Mouse (Mus musculus): ENCODE results near the gene Pknox2.

The Pknox2 gene

GRCm38 (mm10) chr9:36873796-36874195, 273.4 kb downstream of the Pknox2 start:
- DNase-seq, result no peak

DNA sequence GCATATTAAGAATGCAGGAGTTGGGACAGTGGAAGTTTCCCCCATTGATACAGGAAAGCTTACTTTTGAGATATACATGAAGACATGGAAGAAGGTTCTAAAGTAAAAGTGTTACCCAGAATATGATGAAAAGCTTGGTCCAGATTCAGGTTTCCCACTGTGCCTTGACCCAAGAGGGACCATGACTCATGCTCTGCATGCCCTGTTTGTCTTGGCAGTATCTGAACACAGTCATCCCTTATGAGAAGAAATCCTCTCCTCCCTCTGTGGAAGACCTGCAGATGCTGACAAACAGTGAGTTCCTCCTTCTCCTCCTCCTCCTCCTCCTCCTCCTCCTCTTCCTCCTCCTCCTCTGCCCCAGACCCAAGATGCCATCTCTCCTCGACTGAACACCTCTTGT, 276.9 kb downstream of the Pknox2 start:
- DNase-seq, result no peak

GRCm38 (mm10) chr9:36868662-36869061, 278.5 kb downstream of the Pknox2 start:
- no peak for DNase-seq

DNA sequence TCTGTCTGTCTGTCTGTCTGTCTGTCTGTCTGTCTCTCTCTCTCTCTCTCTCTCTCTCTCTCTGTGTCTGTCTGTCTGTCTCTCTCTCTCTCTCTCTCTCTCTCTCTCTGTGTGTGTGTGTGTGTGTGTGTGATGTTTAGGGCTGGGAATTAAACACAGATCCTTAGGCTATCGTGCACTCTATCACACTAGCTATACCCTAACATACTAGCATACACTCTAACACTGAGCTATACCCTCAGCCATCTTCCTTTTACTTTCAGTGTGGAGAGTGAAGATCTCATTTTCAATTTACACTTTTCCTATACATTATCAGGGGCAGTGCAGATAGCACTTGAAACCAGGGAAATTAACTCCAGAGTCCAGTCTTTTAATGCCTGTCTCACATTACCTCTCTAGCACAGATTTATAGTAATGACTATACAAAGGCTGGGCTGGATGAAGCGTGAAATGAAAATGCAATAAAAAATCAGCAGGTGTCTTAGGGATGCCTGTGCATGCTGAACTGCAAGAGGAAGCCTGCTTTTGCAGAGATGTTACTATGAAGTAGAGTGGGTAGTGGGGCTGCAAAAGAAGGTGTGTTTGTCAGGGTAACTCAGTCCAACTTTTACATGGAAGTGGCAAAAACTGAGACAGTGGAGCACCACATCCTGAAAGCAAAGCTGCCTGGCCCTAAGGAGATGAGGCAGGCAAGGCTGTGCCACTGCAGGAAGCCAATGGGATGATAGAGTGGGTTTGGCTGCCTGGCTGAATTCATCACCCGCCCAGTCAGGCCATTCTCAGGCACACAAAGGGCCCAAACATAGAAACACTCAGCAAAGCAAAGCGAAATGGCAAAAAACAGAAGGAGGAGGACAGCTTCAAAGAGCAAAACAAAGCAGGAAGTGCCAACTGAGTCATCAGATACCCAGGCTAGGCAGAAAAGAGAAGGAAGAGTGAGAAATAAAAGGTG, 282.1 kb downstream of the Pknox2 start:
- no peak for DNase-seq

DNA sequence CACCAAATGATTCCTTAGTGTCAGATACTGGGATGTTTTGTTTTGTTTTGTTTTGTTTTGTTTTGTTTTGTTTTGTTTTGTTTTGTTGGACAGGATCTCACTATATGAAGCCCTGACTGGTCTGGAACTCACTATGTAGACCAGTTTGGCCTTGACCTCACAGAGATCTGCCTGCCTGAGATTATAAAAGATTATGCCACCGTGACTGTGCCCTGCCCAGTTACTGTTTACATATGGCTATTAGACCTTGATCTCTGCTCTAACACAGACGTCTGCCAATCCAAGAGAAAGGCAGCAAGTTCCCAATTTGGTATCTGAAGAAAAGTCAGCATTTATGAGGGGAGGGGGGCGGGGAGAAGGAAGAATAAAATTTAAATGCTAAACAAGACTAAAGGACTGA, 283.5 kb downstream of the Pknox2 start:
- DNase-seq, result no peak

- no peak for DNase-seq
These were observed 284.6 kb downstream of the Pknox2 start for GRCm38 (mm10) chr9:36862576-36862975.

DNA sequence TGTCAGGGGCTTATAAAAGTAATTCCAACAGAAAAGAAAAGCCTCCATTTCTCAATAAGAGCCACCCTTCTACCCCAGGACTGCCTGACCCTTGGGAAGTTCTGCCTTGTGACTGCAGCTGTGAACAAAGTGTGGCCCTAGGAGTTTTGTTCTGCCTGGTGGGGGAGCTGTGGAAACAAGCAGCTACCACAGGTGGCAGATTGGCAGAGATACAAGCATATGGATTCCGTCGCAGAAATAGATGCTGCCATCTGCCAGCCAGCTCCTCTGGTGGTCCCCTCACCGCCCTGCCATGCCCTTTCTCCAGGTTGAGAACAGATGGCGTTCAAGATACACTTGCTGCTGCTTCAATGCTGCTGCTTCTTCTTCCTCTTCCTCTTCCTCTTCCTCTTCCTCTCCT, 288.5 kb downstream of the Pknox2 start:
- DNase-seq, result no peak

GRCm38 (mm10) chr9:36857476-36858117, 289.6 kb downstream of the Pknox2 start:
- DNase-seq, result no peak

DNA sequence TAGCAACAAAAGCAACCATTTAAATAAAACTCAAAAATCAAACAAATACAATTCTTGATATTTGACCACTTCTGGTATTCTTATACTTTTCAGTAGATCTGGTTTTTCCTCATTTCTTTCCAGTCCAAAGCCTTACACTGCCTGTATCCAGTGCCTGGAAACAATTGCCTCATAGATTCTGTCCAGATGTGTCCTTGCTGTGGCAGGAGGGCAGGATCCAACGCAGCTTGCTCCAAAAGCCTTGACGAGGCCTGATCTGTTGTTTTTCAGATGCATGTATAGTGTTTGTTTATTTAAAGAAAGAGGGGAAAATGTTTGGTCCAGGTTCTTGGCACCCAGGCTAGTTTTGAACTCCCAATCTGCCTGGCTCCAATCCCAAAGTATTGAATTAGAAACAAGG, 290.9 kb downstream of the Pknox2 start:
- DNase-seq, result no peak

DNA sequence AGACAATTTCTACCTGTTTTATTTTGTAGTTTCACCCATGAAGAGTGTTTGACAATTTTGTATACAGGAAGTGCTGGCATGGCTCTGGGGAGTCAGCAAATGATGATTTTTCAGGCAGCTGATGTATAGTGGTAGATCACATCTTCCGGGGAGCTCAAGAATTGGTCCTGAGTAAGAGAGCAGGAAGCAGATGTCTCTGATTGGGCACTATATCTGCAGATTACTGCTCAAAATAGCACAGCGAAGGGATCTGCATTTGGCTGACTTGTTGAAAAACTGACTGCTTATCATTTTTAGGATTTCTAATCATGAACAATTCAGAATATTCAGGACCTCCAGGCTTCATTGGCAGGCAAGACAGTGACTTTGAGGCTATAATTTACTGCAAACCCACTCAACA, 295.0 kb downstream of the Pknox2 start:
- DNase-seq, result no peak

DNA sequence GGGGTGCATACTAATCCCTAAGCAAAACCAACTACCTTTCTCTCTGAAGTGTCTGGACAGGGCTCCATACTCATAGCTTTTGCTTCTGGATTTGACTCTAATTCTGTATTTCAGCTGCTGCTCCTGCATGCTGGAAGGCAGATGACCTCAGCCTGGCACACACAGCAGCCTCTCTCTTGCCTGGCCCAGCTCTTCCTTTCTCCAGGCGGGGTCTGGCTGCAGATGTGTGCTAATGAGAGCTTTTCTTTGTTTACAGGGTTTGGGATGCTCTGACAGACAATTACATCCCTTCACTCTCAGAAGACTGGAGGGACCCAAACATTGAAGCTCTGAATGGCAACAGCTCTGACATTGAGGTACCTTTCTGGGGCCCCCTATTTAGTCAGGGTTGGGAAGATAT, 297.1 kb downstream of the Pknox2 start:
- DNase-seq, result no peak

DNA sequence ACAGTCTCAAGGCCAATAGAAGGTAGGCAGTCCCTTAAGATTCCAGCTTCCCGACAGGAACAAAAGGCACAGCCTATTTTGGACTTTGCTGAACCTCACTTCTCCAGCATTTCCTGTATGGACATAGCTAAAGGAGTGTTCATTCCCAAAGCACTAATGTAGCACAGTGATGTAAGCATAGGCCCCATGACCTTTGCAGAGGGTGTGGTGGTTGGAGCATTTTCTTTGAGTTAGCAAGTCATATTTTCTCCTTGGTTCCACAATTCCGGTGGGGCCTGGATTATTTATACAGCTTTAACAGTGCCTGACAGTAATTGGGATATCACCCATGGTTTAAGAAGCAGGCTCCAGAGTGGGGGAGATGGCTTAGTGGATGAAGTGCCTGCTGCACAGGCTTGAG, 298.5 kb downstream of the Pknox2 start:
- DNase-seq, result no peak

- DNase-seq, result no peak
These were observed 300.9 kb downstream of the Pknox2 start for GRCm38 (mm10) chr9:36846346-36846745.

All from right cerebral cortex, postnatal 25 days (tissue).